Mouse (Mus musculus): ENCODE measurements around the gene Hscb.

The Hscb gene

DNA sequence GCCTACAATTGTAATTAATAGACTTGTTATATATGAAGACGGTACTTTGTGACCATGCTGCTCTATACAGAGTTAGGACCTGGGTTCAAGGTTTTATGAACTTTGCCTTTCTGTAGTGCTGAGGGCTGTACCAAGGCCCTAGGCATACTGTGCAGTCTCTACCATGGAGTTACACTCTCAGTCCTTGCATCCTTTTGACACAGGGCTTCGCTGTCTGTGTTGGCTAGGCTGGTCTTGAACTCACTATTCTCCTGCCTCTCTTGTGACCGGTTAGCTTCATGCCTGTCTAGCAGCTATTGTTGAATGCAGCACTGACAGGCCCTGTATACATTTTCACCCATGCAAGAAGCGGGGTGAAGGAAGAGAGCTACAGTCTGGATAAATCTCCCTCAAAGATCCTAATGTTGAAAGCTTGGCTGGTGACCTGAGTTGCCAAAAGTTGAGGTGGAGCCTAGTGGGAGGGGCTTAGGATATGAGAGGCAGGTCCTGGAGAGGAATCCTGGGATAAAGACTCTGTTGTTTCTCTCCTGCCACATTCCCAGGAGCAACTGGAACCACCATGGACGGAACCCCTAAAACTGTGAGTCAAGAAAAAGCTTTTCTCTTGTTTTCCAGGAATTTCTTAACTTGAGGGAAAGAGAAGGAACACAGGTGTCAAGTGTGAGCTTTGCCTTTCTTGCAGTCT, 8.4 kb downstream of the Hscb start:
- no peak for DNase-seq (ENCODE audit: extremely low read depth, low read depth)

DNA sequence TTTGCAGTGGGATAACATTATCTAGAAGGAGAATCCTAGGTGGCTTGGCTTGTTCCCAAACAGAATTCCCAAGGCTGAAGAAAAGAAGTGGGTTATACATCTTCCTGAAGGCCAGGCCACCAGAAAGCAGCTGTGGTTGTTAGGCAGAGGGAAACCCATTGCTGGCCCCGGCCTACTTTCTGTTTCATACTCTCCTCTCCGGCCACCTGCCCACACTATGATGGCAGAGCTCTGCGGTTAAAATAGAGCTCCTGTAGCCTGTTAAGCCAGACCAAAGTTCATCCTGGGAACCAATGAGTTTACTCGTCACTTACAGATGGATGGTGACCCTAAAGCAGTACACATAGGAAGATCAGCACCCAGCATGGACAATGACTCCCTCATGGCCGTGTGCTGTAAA, 12.0 kb downstream of the Hscb start:
- no peak for DNase-seq (ENCODE audit: extremely low read depth, low read depth)

DNA sequence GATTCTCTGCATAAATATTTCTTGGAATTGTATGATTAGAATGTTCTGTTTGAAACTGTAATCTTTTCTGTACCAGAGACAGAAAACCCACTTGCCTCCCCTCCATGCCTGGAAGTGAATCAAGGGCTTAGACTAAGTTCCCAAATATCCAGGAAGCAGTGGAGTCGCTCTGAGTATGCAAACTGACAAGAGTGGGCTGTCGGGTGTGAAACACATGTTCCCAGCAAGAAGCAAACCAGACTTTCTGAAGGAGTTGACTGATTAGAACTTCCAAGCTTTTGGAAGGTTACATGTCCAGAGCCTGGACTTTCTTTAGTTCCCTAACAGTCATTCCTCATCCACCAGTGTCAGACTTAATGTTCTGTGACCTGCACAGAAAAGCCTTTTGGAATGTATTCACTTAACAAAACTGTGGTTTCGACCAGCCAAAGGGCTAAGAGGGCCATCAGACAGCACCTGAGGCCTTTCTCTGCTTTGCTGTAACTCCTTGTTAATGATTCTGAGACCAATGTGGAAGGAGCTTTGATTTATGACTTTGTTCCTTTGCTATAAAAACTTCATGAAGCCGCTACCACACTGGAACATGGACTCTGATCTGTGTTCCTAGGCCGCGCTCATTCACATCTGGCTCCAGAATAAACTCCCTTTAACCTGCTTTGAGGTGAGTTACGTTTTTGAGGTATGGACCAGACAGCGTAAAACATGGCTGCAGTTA, 12.6 kb downstream of the Hscb start:
- no peak for DNase-seq (ENCODE audit: extremely low read depth, low read depth)

GRCm38 (mm10) chr5:110824421-110824820, 15.2 kb downstream of the Hscb start:
- no peak for DNase-seq (ENCODE audit: extremely low read depth, low read depth)

GRCm38 (mm10) chr5:110809667-110810325, 29.8 kb downstream of the Hscb start, which contains the start of gene Ulk1:
TSS of gene Ulk1 (minus strand) at chr5:110810097.
- DNase-seq (ENCODE audit: extremely low read depth, low read depth): peak; percentile 84

GRCm38 (mm10) chr5:110808821-110809666, 30.5 kb downstream of the Hscb start:
- peak; percentile 8 for DNase-seq (ENCODE audit: extremely low read depth, low read depth)

GRCm38 (mm10) chr5:110808061-110808631, 31.4 kb downstream of the Hscb start:
- peak; percentile 33 for DNase-seq (ENCODE audit: extremely low read depth, low read depth)

- no peak for DNase-seq (ENCODE audit: extremely low read depth, low read depth)
These were observed 32.1 kb downstream of the Hscb start for GRCm38 (mm10) chr5:110807453-110807852.

GRCm38 (mm10) chr5:110806676-110807075, 32.9 kb downstream of the Hscb start:
- no peak for DNase-seq (ENCODE audit: extremely low read depth, low read depth)

DNA sequence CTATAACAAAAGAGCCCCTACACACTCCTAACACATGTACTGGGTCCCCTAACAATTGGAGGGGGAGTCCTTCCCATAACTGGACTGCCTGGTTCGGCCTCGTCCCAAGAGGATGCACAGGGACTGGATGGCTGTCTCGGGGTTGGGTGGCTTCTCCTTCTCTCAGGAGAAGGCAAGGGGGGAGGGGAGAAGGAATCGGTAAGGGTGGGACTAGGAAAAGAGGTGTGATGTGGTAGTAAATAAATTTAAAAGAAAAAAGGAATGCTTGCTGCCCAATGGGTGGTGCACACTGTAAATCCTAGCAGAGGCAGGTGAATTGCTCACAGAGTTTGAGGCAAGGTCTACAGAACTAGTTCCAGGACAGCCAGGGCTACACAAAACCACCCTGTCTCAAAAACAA, 33.4 kb downstream of the Hscb start:
- DNase-seq (ENCODE audit: extremely low read depth, low read depth): no peak

DNA sequence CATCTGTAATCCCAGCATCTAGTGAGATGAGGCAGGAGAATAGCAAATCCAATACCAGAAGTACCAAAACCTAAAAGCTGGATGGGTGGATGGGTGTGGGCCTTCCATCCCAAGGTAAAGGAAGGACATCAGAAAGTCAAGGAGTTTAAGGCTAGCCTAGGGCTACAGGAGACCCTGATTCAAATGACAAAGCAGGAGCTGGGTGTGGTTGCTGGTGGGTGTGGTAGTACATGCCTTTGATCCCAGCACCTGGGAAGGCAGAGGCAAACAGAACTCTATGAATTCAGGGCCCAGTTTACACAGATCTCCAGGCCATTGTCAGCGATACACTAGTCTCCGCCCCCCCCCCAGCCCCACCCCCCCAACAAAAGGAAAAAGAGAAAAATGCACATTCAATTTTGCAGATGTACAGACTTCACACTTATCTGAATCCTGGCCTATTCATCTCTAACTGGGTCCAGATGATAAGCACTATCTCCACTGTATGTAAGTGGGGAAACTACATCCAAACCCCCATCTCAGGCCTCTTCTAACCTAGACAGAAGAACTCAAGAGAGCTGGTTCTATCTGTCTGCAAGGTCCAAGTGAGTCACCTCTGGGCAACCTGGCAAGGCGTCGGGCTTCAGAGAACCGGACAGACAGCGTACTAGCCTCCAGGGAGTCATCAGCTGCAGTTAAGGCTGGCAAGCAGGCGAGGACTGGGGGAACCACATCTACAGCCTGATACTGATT, 35.4 kb downstream of the Hscb start:
- DNase-seq (ENCODE audit: extremely low read depth, low read depth): no peak

GRCm38 (mm10) chr5:110802809-110803208, 36.8 kb downstream of the Hscb start:
- no peak for DNase-seq (ENCODE audit: extremely low read depth, low read depth)

- DNase-seq (ENCODE audit: extremely low read depth, low read depth): no peak
These were observed 37.4 kb downstream of the Hscb start for GRCm38 (mm10) chr5:110802186-110802585.

GRCm38 (mm10) chr5:110801036-110801624, 38.4 kb downstream of the Hscb start:
- no peak for DNase-seq (ENCODE audit: extremely low read depth, low read depth)

- no peak for DNase-seq (ENCODE audit: extremely low read depth, low read depth)
These were observed 41.9 kb downstream of the Hscb start for GRCm38 (mm10) chr5:110797696-110798095.

DNA sequence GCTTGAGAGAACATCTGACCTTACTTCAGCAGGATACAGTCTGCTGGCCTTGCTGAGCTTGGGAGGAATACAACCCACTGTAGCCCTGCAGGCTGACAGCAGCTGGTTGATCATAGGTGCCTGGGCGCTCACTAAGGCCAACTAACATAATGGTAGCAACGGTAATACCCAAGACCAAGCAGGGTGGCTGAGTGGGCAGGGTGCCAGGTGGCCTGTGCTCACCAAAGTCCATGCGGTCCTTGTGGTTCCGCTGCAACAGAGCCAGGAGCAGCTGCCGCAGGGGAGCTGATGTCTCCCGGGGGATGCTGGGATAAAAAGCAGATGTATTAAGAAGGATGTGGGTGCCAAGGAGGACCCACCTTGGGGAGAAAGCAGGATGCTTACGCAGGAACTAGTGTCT, 45.2 kb downstream of the Hscb start:
- DNase-seq (ENCODE audit: extremely low read depth, low read depth): no peak

- DNase-seq (ENCODE audit: extremely low read depth, low read depth): no peak
These were observed 50.9 kb downstream of the Hscb start for GRCm38 (mm10) chr5:110788684-110789083.

- no peak for DNase-seq (ENCODE audit: extremely low read depth, low read depth)
These were observed 53.3 kb downstream of the Hscb start for GRCm38 (mm10) chr5:110786081-110786835.

- DNase-seq (ENCODE audit: extremely low read depth, low read depth): no peak
These were observed 56.4 kb downstream of the Hscb start for GRCm38 (mm10) chr5:110783150-110783549.

Measured in MEL-GATA-1-ER (cell line).